Comparison of ENCODE assay signal across 8 mouse cellular contexts in the genomic region with DNA sequence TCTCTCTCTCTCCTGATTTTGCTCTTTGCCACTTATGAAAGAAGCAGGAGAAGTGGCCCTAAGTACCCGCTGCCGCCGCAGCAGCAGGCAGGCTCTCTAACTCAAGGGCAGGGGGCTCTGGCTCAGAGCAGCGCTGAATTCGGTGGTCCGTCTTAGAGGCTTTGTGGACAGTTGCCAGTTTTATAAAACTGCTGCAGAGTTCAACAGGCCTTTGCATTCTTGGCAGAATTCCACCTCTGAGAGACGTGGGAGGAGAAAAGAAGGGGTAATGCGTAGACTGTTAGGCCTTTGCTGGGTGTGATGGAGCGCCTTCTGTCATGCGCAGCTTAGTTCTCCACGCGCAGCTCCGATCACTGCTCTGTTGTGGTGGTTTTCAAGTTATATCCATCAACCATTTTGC.
DNase-seq lines count a peak whose midpoint lies in the region; ATAC-seq and TF ChIP-seq lines count a peak whose summit lies in the region.

No protein-coding gene starts in this region.

- TF ChIP-seq CTCF in liver, postnatal 0 days (IDR thresholded peaks at IDR 0.05; ENCODE audit: low read depth), result no peak

- no peaks in the 10 kb centered on the region for H3K9me3 ChIP-seq in liver, postnatal 0 days (ENCODE audit: low read length)
- H3K9me3 ChIP-seq in embryonic facial prominence, embryonic 11.5 days (replicated peaks; ENCODE audit: control insufficient read depth, low read length), result no peaks in the 10 kb centered on the region
- no peaks in the 10 kb centered on the region for H3K9me3 ChIP-seq in heart, embryonic 15.5 days (replicated peaks)
- no peaks in the 10 kb centered on the region for H3K9me3 ChIP-seq in neural tube, embryonic 14.5 days (ENCODE audit: control insufficient read depth, low read length)

- H3K36me3 ChIP-seq in liver, postnatal 0 days (replicated peaks; ENCODE audit: insufficient read depth, low read length), result no peaks in the 10 kb centered on the region
- H3K36me3 ChIP-seq in embryonic facial prominence, embryonic 11.5 days (replicated peaks; ENCODE audit: control insufficient read depth, insufficient read depth, low read depth, low read length), result no peaks in the 10 kb centered on the region
- no peaks in the 10 kb centered on the region for H3K36me3 ChIP-seq in heart, embryonic 15.5 days
- no peaks in the 10 kb centered on the region for H3K36me3 ChIP-seq in neural tube, embryonic 14.5 days (ENCODE audit: control insufficient read depth, insufficient read depth, low read length)

- H3K27ac ChIP-seq in liver, postnatal 0 days (ENCODE audit: low read depth), result no peak overlapping the region
- 0 out of 2 replicates have a peak overlapping the region, but pooled peaks have one; percentile 6 for H3K27ac ChIP-seq in embryonic facial prominence, embryonic 11.5 days (replicated peaks; ENCODE audit: low read depth, low read length)
- peak overlapping the region; percentile 66 for H3K27ac ChIP-seq in heart, embryonic 15.5 days
- H3K27ac ChIP-seq in neural tube, embryonic 14.5 days (ENCODE audit: low read depth, low read length), result no peak overlapping the region

- H3K27me3 ChIP-seq in liver, postnatal 0 days (ENCODE audit: insufficient read depth, low read length), result no peaks in the 10 kb centered on the region
- no peaks in the 10 kb centered on the region for H3K27me3 ChIP-seq in embryonic facial prominence, embryonic 11.5 days (ENCODE audit: control insufficient read depth, insufficient read depth, low read length)
- no peaks in the 10 kb centered on the region; the same call in 1 of the 2 replicates for H3K27me3 ChIP-seq in heart, embryonic 15.5 days
- H3K27me3 ChIP-seq in neural tube, embryonic 14.5 days (ENCODE audit: control insufficient read depth, insufficient read depth, low read length), result no peaks in the 10 kb centered on the region

- H3K4me1 ChIP-seq in liver, postnatal 0 days (ENCODE audit: insufficient read depth), result no peaks in the 10 kb centered on the region
- no peaks in the 10 kb centered on the region for H3K4me1 ChIP-seq in embryonic facial prominence, embryonic 11.5 days (ENCODE audit: control insufficient read depth, insufficient read depth, low read length)
- H3K4me1 ChIP-seq in heart, embryonic 15.5 days (replicated peaks), result peaks cover 4% of the 10 kb centered on the region
- H3K4me1 ChIP-seq in neural tube, embryonic 14.5 days (ENCODE audit: control insufficient read depth, insufficient read depth, low read length), result no peaks in the 10 kb centered on the region

- no peak overlapping the region for H3K4me3 ChIP-seq in liver, postnatal 0 days (ENCODE audit: low read depth, low read length)
- no peak overlapping the region for H3K4me3 ChIP-seq in embryonic facial prominence, embryonic 11.5 days (ENCODE audit: low read depth, low read length)
- H3K4me3 ChIP-seq in heart, embryonic 15.5 days, result peak overlapping the region; percentile 33
- no peak overlapping the region for H3K4me3 ChIP-seq in neural tube, embryonic 14.5 days (ENCODE audit: low read depth, low read length)

- no peak for TF ChIP-seq EP300 in liver, postnatal 0 days (IDR thresholded peaks at IDR 0.05; ENCODE audit: low read depth)

- no peak for ATAC-seq in liver, postnatal 0 days
- ATAC-seq in embryonic facial prominence, embryonic 11.5 days (replicated peaks; ENCODE audit: insufficient number of reproducible peaks, low FRiP score, low TSS enrichment, low read depth), result no peak
- peak; percentile 84 for ATAC-seq in heart, embryonic 15.5 days (replicated peaks; ENCODE audit: insufficient number of reproducible peaks, insufficient read depth, low FRiP score, low read depth)
- peak; percentile 86 for ATAC-seq in neural tube, embryonic 14.5 days (ENCODE audit: low read depth)

- H3K9ac ChIP-seq in liver, postnatal 0 days (replicated peaks), result no peak overlapping the region
- no peak overlapping the region for H3K9ac ChIP-seq in embryonic facial prominence, embryonic 11.5 days (replicated peaks; ENCODE audit: low read length)
- no peak overlapping the region for H3K9ac ChIP-seq in heart, embryonic 15.5 days
- H3K9ac ChIP-seq in neural tube, embryonic 14.5 days (replicated peaks; ENCODE audit: low read depth, low read length), result no peak overlapping the region

- peak; percentile 32 for DNase-seq in liver
- DNase-seq in liver, postnatal 0 days, result no peak
- peak; percentile 49 for DNase-seq in embryonic facial prominence, embryonic 11.5 days (ENCODE audit: low spot score)
- DNase-seq in left cerebral cortex, postnatal 4 days, result peak; percentile 29
- no peak for DNase-seq in spleen, postnatal 4 days (ENCODE audit: low spot score in 2 of 2)
- no peak for DNase-seq in c-Kit-positive CD71-positive TER-119-positive erythroid progenitor cells, embryonic 14.5 days (ENCODE audit: low spot score)

- intact Hi-C loops in left cerebral cortex, postnatal 4 days (cut with DNase I), result no loop called here

- 78% methylated on average over 13 of the region's 13 CpGs for WGBS in liver, postnatal 0 days (ENCODE audit: insufficient replicate concordance)
- WGBS in embryonic facial prominence, embryonic 11.5 days, result 57% methylated on average over 13 of the region's 13 CpGs
- WGBS in heart, embryonic 15.5 days, result 13% methylated on average over 13 of the region's 13 CpGs
- WGBS in neural tube, embryonic 14.5 days, result 37% methylated on average over 13 of the region's 13 CpGs

- H3K4me2 ChIP-seq in liver, postnatal 0 days (ENCODE audit: low read depth, low read length), result no peak overlapping the region
- no peak overlapping the region for H3K4me2 ChIP-seq in embryonic facial prominence, embryonic 11.5 days (ENCODE audit: low read depth, low read length)
- peak overlapping the region; percentile 56 for H3K4me2 ChIP-seq in heart, embryonic 15.5 days
- H3K4me2 ChIP-seq in neural tube, embryonic 14.5 days (ENCODE audit: low read depth, low read length), result no peak overlapping the region

Comparison
In these comparisons a context has a peak if more than half of its experiments do, and no peak if none do; other contexts are left out.
1. DNase-seq: peak in liver (single experiment), embryonic facial prominence, embryonic 11.5 days (single experiment) and left cerebral cortex, postnatal 4 days (single experiment); none in liver, postnatal 0 days (single experiment), spleen, postnatal 4 days (0 of 2) and c-Kit-positive CD71-positive TER-119-positive erythroid progenitor cells, embryonic 14.5 days (single experiment).
2. ATAC-seq: peak in heart, embryonic 15.5 days (single experiment) and neural tube, embryonic 14.5 days (single experiment); none in liver, postnatal 0 days (single experiment) and embryonic facial prominence, embryonic 11.5 days (single experiment).
3. H3K27ac ChIP-seq: peak in embryonic facial prominence, embryonic 11.5 days (single experiment) and heart, embryonic 15.5 days (single experiment); none in liver, postnatal 0 days (single experiment) and neural tube, embryonic 14.5 days (single experiment).